Mouse (Mus musculus) limb, embryonic 11.5 days (tissue): Measurements from ENCODE around the gene Hist1h2bm. TPM values are rescaled to one million over a fixed set of nuclear protein-coding genes. Genes with fewer than 3 reads are reported as not detected.
A peak's percentile ranks its signal among the peaks of the same experiment; 100 is the strongest.
"Not testable (repeated sequence)": the region's sequence is repeated elsewhere in the genome, so short reads cannot be mapped to it uniquely, and the experiment has no call there.

Experiments
- ATAC-seq: fragments of 200-750 bp; cut with Nextera tagmentation; 2 replicates; pipeline ENCODE4 v1.8.0; 2017; ENCODE audit warnings: low read depth; ENCODE audit not compliant: insufficient number of reproducible peaks, low FRiP score, low TSS enrichment
- DNase-seq: peaks from one replicate; pipeline ENCODE4 v3.0.0-alpha.2; 2015; ENCODE audit warnings: low spot score
- H3K27ac ChIP-seq: fragments of 300-500 bp; sonication (generic); replicated peaks from 2 replicates; pipeline ENCODE4 v1.5.1; 2014; ENCODE audit warnings: low read depth, mild to moderate bottlenecking, low read length
- H3K27me3 ChIP-seq: fragments of 300-500 bp; sonication (generic); 2 replicates; pipeline ENCODE4 v1.6.1; 2014; ENCODE audit warnings: mild to moderate bottlenecking, low read length, mixed read lengths; ENCODE audit not compliant: control insufficient read depth, insufficient read depth
- H3K36me3 ChIP-seq: fragments of 300-500 bp; sonication (generic); 2 replicates; pipeline ENCODE4 v1.6.1; 2014; ENCODE audit warnings: mild to moderate bottlenecking, low read length, moderate library complexity, mixed read lengths; ENCODE audit not compliant: control insufficient read depth, insufficient read depth
- H3K4me1 ChIP-seq: fragments of 300-500 bp; sonication (generic); 2 replicates; pipeline ENCODE4 v1.6.1; 2014; ENCODE audit warnings: low read length, mixed read lengths; ENCODE audit not compliant: control insufficient read depth, insufficient read depth
- H3K4me2 ChIP-seq: fragments of 300-500 bp; sonication (generic); 2 replicates; pipeline ENCODE4 v1.6.1; 2014; ENCODE audit warnings: low read depth, mild to moderate bottlenecking, moderate library complexity; ENCODE audit not compliant: severe bottlenecking
- H3K4me3 ChIP-seq: fragments of 300-500 bp; sonication (generic); 2 replicates; pipeline ENCODE4 v1.5.1; 2014; ENCODE audit warnings: low read depth, low read length
- H3K9ac ChIP-seq: fragments of 300-500 bp; sonication (generic); 2 replicates; pipeline ENCODE4 v1.6.1; 2014; ENCODE audit warnings: mild to moderate bottlenecking, low read length
- H3K9me3 ChIP-seq: fragments of 300-500 bp; sonication (generic); 2 replicates; pipeline ENCODE4 v1.6.1; 2016; ENCODE audit warnings: low read length; ENCODE audit not compliant: control insufficient read depth
- WGBS: fragments of 180-500 bp; shearing (Covaris S2); extraction: QIAGEN DNeasy Blood & Tissue Kit; methylation state at CpG from one replicate; pipeline ENCODE4 v1.1.7; 2014; 5-methylcytosine and 5-hydroxymethylcytosine counted together
- polyA plus RNA-seq: library from polyadenylated mRNA; unstranded; fragments of >200 nt; fragmentation: Nextera tagmentation; extraction: Ambion mirVana; gene quantifications from 2 replicates; pipeline ENCODE4 v1.2.1, GENCODE M21; 2014

Gene Hist1h2bm
- polyA plus RNA-seq, 1 experiment from 2014 or later = 9.2 TPM

DNA sequence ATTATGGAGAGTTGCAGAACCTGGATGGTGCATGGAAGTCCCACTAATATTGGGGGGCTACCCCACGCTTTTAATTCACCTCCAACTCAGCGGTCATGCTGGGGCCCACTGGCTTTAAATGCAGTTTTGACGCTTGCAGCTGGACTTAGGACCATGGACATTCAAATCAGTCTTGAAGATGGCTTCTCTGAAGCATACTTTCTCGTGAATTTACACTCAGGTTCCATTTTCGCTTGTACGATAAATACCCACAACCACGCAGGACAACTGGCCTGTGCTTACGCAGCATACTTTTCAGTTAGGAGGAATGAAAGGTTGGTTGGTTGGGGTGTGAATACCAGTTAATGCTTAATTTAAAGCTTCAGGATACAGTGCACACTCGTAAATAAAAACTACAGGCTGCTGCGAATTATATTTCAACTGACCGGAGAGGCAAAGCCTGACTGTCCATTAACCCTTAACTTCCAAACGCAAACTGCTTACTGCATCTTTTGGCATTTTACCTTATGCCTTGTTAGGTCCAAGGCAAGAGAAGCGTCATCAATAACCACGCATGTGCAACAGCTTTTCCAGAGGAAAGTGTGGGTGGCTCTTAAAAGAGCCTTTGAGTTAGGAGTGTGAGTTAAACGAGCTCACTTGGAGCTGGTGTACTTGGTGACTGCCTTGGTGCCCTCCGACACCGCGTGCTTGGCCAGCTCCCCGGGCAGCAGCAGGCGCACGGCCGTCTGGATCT, 6.5 kb upstream of the Hist1h2bm start:
- Histone ChIP-seq H3K9me3 (no peaks in the 10 kb centered on the region), H3K27me3 (no peaks in the 10 kb centered on the region), H3K4me3 (peak overlapping the region; percentile 42), H3K27ac (peak overlapping the region; percentile 97), H3K9ac (peak overlapping the region; percentile 71), H3K4me2 (peak overlapping the region; percentile 77), H3K36me3 (no peaks in the 10 kb centered on the region), H3K4me1 (peaks cover 8% of the 10 kb centered on the region)
- ATAC-seq (no peak), DNase-seq (peak; percentile 60)
- 1% methylated on average over 22 of the region's 22 CpGs for WGBS

DNA sequence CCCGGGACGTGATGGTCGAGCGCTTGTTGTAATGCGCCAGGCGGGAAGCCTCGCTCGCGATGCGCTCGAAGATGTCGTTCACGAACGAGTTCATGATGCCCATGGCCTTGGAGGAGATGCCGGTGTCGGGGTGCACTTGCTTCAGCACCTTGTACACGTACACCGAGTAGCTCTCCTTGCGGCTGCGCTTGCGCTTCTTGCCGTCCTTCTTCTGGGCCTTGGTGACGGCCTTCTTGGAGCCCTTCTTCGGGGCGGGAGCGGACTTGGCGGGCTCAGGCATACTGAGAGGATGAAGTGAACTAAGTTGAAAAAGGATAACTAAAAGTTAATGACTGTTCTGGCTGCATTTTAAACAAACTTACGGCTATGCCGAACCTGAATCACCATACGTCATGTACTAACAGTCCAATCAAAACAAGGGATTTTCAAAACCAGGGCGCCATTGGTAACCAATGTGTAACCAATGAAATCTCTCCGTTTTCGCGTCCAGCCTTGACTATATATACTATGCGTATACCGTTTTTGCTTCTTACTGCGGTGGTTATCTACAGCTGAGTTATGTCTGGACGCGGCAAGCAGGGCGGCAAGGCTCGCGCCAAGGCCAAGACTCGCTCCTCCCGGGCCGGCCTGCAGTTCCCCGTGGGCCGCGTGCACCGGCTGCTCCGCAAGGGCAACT, 5.8 kb upstream of the Hist1h2bm start, which contains the start of the genes Hist1h2bl and Hist1h2ai:
Gene Hist1h2bl, minus strand, starts transcription at position 280 of the 676 bp plus-strand sequence.
Gene Hist1h2ai, plus strand, starts transcription at position 559 of the 676 bp plus-strand sequence.
- peak within 1 kb of the TSS; percentile 71 for H3K9ac ChIP-seq
- H3K27me3 ChIP-seq, H3K9me3 ChIP-seq, H3K36me3 ChIP-seq: not testable (repeated sequence)
- peak within 1 kb of the TSS; percentile 43 for H3K4me3 ChIP-seq
- H3K4me2 ChIP-seq = peak within 1 kb of the TSS; percentile 77
- peaks cover 10% of the 10 kb centered on the region for H3K4me1 ChIP-seq
- peak within 1 kb of the TSS; percentile 97 for H3K27ac ChIP-seq
- peak; percentile 85 for DNase-seq
- WGBS = under 1% methylated on average over 27 of the region's 50 CpGs
- peak; percentile 92 for ATAC-seq

DNA sequence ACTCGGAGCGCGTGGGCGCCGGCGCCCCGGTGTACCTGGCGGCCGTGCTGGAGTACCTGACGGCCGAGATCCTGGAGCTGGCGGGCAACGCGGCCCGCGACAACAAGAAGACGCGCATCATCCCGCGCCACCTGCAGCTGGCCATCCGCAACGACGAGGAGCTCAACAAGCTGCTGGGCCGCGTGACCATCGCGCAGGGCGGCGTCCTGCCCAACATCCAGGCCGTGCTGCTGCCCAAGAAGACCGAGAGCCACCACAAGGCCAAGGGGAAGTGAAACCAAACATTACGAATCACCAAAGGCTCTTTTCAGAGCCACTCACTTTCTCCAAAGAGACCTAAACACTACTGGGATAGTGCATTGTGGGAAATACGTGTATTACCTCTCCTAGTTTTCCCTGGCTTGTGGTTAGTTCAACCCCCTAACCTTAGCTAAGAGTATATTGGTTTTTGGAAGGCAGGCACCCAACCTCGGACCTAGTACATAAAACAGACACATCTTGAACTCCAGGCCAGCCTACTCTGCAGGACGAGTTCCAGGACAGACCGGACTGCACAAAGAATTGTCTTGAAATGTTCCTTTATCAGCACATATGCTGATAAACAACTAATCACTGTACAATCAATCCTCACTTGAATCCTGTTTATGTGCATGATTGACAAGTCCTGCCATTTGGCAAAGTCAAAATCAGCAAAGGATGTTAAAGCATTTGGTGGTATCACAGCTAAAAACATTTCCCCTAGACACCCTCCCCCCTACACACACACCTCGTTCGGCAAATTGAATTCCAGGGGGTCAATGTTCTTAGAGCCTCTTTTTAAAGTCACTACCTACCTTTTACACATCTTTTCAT, 5.1 kb upstream of the Hist1h2bm start:
- H3K36me3 ChIP-seq, H3K9me3 ChIP-seq, H3K27me3 ChIP-seq: not testable (repeated sequence)
- H3K4me1 ChIP-seq = peaks cover 11% of the 10 kb centered on the region
- peak overlapping the region; percentile 77 for H3K4me2 ChIP-seq
- ATAC-seq (peak; percentile 2; the same call in 1 of the 2 replicates), DNase-seq (peak; percentile 80)
- WGBS = 0% methylated on average over 8 of the region's 38 CpGs
- peak overlapping the region; percentile 97 for H3K27ac ChIP-seq
- H3K9ac ChIP-seq = peak overlapping the region; percentile 71
- peak overlapping the region; percentile 43 for H3K4me3 ChIP-seq

DNA sequence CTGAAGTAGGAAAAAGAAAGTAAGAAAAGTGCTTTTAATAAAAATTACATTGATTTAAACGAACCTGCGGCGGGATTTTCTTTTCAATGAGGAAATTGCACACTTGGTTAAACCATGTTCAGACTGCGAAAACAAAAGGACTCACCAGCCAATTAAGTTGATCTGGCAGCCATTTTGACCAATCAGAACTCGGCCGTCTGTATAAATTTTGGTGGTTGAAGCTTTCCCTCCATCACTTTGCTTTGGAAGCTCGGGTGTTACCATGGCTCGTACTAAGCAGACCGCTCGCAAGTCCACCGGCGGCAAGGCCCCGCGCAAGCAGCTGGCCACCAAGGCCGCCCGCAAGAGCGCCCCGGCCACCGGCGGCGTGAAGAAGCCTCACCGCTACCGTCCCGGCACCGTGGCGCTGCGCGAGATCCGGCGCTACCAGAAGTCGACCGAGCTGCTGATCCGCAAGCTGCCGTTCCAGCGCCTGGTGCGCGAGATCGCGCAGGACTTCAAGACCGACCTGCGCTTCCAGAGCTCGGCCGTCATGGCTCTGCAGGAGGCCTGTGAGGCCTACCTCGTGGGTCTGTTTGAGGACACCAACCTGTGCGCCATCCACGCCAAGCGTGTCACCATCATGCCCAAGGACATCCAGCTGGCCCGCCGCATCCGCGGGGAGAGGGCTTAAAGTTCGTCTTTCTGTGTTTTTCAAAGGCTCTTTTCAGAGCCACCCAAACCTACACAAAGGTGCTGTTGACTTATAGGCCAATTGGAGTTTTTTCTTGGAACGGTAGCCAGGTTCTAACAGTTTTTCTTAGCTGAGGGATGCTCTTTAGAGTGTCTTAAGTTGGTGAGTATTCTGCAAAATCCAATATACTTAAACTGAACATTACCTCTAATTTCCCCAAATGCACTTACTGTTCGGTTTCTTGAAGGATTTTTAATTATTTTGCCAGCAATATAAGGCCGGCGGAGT, 4.2 kb upstream of the Hist1h2bm start, which contains the start of gene Hist1h3h:
Gene Hist1h3h, plus strand, starts transcription at position 263 of the 961 bp plus-strand sequence.
- H3K4me3 ChIP-seq = peak within 1 kb of the TSS; percentile 43
- peak within 1 kb of the TSS; percentile 97 for H3K27ac ChIP-seq
- WGBS = under 1% methylated on average over 27 of the region's 56 CpGs
- not testable (repeated sequence) for H3K27me3 ChIP-seq, H3K9me3 ChIP-seq, H3K36me3 ChIP-seq
- H3K4me1 ChIP-seq = peaks cover 11% of the 10 kb centered on the region
- ATAC-seq (peak; percentile 31; the same call in 1 of the 2 replicates), DNase-seq (peak; percentile 90)
- H3K4me2 ChIP-seq = peak within 1 kb of the TSS; percentile 77
- peak within 1 kb of the TSS; percentile 71 for H3K9ac ChIP-seq

DNA sequence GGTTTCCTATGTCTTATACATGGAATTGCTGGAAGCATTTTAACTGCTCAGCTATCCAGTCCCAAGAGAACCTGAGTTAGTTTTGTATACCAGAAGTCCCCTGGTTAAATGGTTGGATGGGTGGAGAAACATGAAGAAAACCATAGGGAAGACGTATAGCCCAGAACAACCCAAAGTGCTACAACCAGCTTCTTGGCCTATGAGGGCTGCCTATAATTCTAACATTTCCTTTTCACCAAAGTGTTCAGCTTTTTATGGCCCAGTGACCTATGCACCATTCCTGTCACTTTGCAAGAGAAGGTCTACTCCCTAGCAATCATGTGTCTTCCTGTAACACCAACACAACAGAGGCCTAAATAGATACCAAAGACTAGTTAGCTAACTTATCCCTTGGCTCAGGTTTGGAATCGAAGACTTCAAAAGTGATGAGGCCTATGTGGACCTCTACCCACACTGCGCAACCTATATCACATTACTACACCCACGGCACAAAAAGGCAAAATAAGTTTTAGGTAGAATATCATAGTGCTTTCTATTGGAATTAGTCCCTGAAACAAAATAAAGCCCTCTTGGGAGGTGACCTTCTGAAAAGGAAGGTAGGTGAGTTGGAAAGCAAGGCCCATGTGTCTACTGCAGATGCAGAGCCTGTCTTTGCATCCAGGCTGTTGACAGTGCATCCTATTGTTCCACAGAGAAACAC, 3.3 kb upstream of the Hist1h2bm start:
- H3K4me3 ChIP-seq = peak overlapping the region; percentile 42
- peaks cover 11% of the 10 kb centered on the region for H3K4me1 ChIP-seq
- ATAC-seq (no peak), DNase-seq (peak; percentile 67)
- no peaks in the 10 kb centered on the region for H3K9me3 ChIP-seq
- H3K4me2 ChIP-seq = peak overlapping the region; percentile 72
- WGBS = 57% methylated on average over 4 of the region's 4 CpGs
- H3K9ac ChIP-seq = peak overlapping the region; percentile 66
- H3K27me3 ChIP-seq = no peaks in the 10 kb centered on the region
- peak overlapping the region; percentile 88 for H3K27ac ChIP-seq
- no peaks in the 10 kb centered on the region for H3K36me3 ChIP-seq

DNA sequence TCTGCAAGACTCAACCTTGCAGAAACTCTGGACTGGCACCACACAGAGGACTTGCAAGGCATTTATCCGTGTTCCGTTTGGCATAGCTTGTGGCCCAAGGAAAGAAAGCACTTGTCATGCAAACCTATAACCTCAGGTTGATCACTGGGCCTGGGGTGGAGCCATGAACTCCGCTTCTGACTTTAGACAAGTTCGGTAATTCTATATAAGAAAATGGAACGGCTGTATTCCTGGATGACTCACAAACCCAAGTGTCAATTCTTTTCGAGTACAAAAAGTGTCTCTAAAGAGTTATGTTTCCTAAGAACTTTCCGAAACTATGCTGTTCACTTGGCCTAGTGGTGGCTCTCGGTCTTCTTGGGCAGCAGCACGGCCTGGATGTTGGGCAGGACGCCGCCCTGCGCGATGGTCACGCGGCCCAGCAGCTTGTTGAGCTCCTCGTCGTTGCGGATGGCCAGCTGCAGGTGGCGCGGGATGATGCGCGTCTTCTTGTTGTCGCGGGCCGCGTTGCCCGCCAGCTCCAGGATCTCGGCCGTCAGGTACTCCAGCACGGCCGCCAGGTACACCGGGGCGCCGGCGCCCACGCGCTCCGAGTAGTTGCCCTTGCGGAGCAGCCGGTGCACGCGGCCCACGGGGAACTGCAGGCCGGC, 612 bp upstream of the Hist1h2bm start:
- H3K27ac ChIP-seq = peak overlapping the region; percentile 96
- H3K4me2 ChIP-seq = peak overlapping the region; percentile 64
- not testable (repeated sequence) for H3K9me3 ChIP-seq, H3K4me1 ChIP-seq, H3K27me3 ChIP-seq, ATAC-seq, H3K36me3 ChIP-seq
- 3% methylated on average over 20 of the region's 44 CpGs for WGBS
- H3K4me3 ChIP-seq = peak overlapping the region; percentile 30
- DNase-seq = peak; percentile 66
- H3K9ac ChIP-seq = peak overlapping the region; percentile 82
